Comparison of ENCODE assay signal across 17 mouse cellular contexts in genomic region chr5:150389589-150390377, GRCm38 (mm10).
A peak's percentile ranks its signal among the peaks of the same experiment; 100 is the strongest.
DNase-seq lines count a peak whose midpoint lies in the region; ATAC-seq and TF ChIP-seq lines count a peak whose summit lies in the region.
"Had no signal": no experiment of that assay in that cellular context is flagged by ENCODE, and none has a peak within 500 bp of the region (broad histone marks: within the 10 kb centered on the region; RNA-seq: fewer than 3 reads in every experiment).

No protein-coding gene starts in this region.

- no peak overlapping the region for H3K9ac ChIP-seq in heart, embryonic 15.5 days
- H3K9ac ChIP-seq in liver, postnatal 0 days (replicated peaks): no peak overlapping the region
- H3K9ac ChIP-seq: intestine, embryonic 15.5 days; neural tube, embryonic 13.5 days had no signal

- H3K27ac ChIP-seq in heart, embryonic 15.5 days: peak overlapping the region; percentile 75
- 0 out of 2 replicates have a peak overlapping the region, but pooled peaks have one; percentile 22 for H3K27ac ChIP-seq in liver, postnatal 0 days (ENCODE audit: low read depth)
- H3K27ac ChIP-seq: intestine, embryonic 15.5 days; neural tube, embryonic 13.5 days; stomach, postnatal 0 days had no signal

- DNase-seq in heart, adult 8-10 months (ENCODE audit: low spot score): peak; percentile 11
- DNase-seq in heart, postnatal 14 days: no peak
- peak; percentile 44 for DNase-seq in c-Kit-positive CD71-positive TER-119-positive erythroid progenitor cells, embryonic 14.5 days (ENCODE audit: low spot score)
- DNase-seq in liver, postnatal 0 days: no peak
- no peak for DNase-seq in right cerebral cortex, postnatal 4 days
- no peak for DNase-seq in frontal cortex, postnatal 14 days (ENCODE audit: low spot score in 2 of 2)
- DNase-seq: adrenal gland, postnatal 10 days; B cell, adult 2 months; cerebellum, postnatal 14 days; kidney, postnatal 36 days; lung, postnatal 4 days; retina, postnatal 1 day had no signal

- intact Hi-C loops in heart, postnatal 14 days (cut with DNase I): no loop called here

- H3K4me1 ChIP-seq in heart, embryonic 15.5 days (replicated peaks): peaks cover 19% of the 10 kb centered on the region
- H3K4me1 ChIP-seq in liver, postnatal 0 days (ENCODE audit: insufficient read depth): no peaks in the 10 kb centered on the region
- H3K4me1 ChIP-seq: neural tube, embryonic 13.5 days had no signal

- ATAC-seq in heart, embryonic 15.5 days (replicated peaks; ENCODE audit: insufficient number of reproducible peaks, insufficient read depth, low FRiP score, low read depth): peak; percentile 83
- peak; percentile 93 for ATAC-seq in liver, postnatal 0 days
- ATAC-seq: intestine, embryonic 15.5 days; midbrain, embryonic 16.5 days had no signal

- 0 out of 2 replicates have a peak, but pooled peaks have one; percentile 25 for TF ChIP-seq EP300 in liver, postnatal 0 days (IDR thresholded peaks at IDR 0.05; ENCODE audit: low read depth)

- H3K4me3 ChIP-seq in heart, embryonic 15.5 days: no peak overlapping the region
- H3K4me3 ChIP-seq in liver, postnatal 0 days (ENCODE audit: low read depth, low read length): no peak overlapping the region
- H3K4me3 ChIP-seq: intestine, embryonic 15.5 days; neural tube, embryonic 13.5 days had no signal

- H3K9me3 ChIP-seq in heart, embryonic 15.5 days (replicated peaks): 0 out of 2 replicates have a peak, but pooled peaks cover 5% of the 10 kb centered on the region
- peaks cover 8% of the 10 kb centered on the region for H3K9me3 ChIP-seq in liver, postnatal 0 days (ENCODE audit: low read length)
- H3K9me3 ChIP-seq: intestine, embryonic 15.5 days had no signal

- H3K4me2 ChIP-seq in heart, embryonic 15.5 days: 0 out of 2 replicates have a peak overlapping the region, but pooled peaks have one; percentile 5
- peak overlapping the region; percentile 18 for H3K4me2 ChIP-seq in liver, postnatal 0 days (ENCODE audit: low read depth, low read length)
- H3K4me2 ChIP-seq: intestine, embryonic 15.5 days; neural tube, embryonic 13.5 days had no signal

- H3K27me3 ChIP-seq in heart, embryonic 15.5 days: no peaks in the 10 kb centered on the region
- no peaks in the 10 kb centered on the region for H3K27me3 ChIP-seq in liver, postnatal 0 days (ENCODE audit: insufficient read depth, low read length)
- H3K27me3 ChIP-seq: intestine, embryonic 15.5 days; neural tube, embryonic 13.5 days had no signal

- TF ChIP-seq CTCF in liver, postnatal 0 days (IDR thresholded peaks at IDR 0.05; ENCODE audit: low read depth): no peak

- WGBS in heart, embryonic 15.5 days: 36% methylated on average over 10 of the region's 10 CpGs
- 41% methylated on average over 10 of the region's 10 CpGs for WGBS in liver, postnatal 0 days (ENCODE audit: insufficient replicate concordance)

- H3K36me3 ChIP-seq in heart, embryonic 15.5 days: peaks cover 68% of the 10 kb centered on the region
- peaks cover 16% of the 10 kb centered on the region for H3K36me3 ChIP-seq in liver, postnatal 0 days (replicated peaks; ENCODE audit: insufficient read depth, low read length)

Comparison
In these comparisons a context has a peak if more than half of its experiments do, and no peak if none do; other contexts are left out.
1. DNase-seq: peak in heart, adult 8-10 months (single experiment) and c-Kit-positive CD71-positive TER-119-positive erythroid progenitor cells, embryonic 14.5 days (single experiment); none in heart, postnatal 14 days (0 of 2), liver, postnatal 0 days (single experiment), right cerebral cortex, postnatal 4 days (single experiment) and frontal cortex, postnatal 14 days (0 of 2).